Mouse (Mus musculus) lung, postnatal 0 days (tissue): ENCODE data around the gene Frem2. TPM values are rescaled to one million over a fixed set of nuclear protein-coding genes. Genes with fewer than 3 reads are reported as not detected.

ENCODE experiments used
- ATAC-seq: fragments of 200-750 bp; cut with Nextera tagmentation; 2 replicates; pipeline ENCODE4 v1.8.0; 2017; ENCODE audit warnings: moderate library complexity
- DNase-seq: peaks from one replicate; pipeline ENCODE4 v3.0.0-alpha.2; 2016; ENCODE audit warnings: low spot score
- H3K27ac ChIP-seq: fragments of 300-500 bp; sonication (generic); 2 replicates; pipeline ENCODE4 v1.5.1; 2014; ENCODE audit warnings: antibody characterized with exemption, mild to moderate bottlenecking, low read length, mixed read lengths
- H3K27me3 ChIP-seq: fragments of 300-500 bp; sonication (generic); replicated peaks from 2 replicates; pipeline ENCODE4 v1.6.1; 2014; ENCODE audit warnings: low read length, mixed read lengths; ENCODE audit not compliant: insufficient read depth
- H3K36me3 ChIP-seq: fragments of 300-500 bp; sonication (generic); 2 replicates; pipeline ENCODE4 v1.6.1; 2014; ENCODE audit warnings: low read length, mixed read lengths; ENCODE audit not compliant: insufficient read depth
- H3K4me1 ChIP-seq: fragments of 300-500 bp; sonication (generic); 2 replicates; pipeline ENCODE4 v1.6.1; 2014; ENCODE audit warnings: antibody characterized with exemption, low read depth, low read length, mixed read lengths; ENCODE audit not compliant: insufficient read depth
- H3K4me2 ChIP-seq: fragments of 300-500 bp; sonication (generic); replicated peaks from 2 replicates; pipeline ENCODE4 v1.6.1; 2014; ENCODE audit warnings: low read depth, mild to moderate bottlenecking, low read length, moderate library complexity, mixed read lengths
- H3K4me3 ChIP-seq: fragments of 300-500 bp; sonication (generic); 2 replicates; pipeline ENCODE4 v1.5.1; 2014; ENCODE audit warnings: low read depth, low read length
- H3K9ac ChIP-seq: fragments of 300-500 bp; sonication (generic); replicated peaks from 2 replicates; pipeline ENCODE4 v1.6.1; 2014; ENCODE audit warnings: low read depth, mild to moderate bottlenecking
- H3K9me3 ChIP-seq: fragments of 300-500 bp; sonication (generic); 2 replicates; pipeline ENCODE4 v1.6.1; 2016; ENCODE audit warnings: low read length, mixed read lengths
- CTCF ChIP-seq: IDR thresholded peaks from 2 replicates; pipeline ENCODE4 v1.5.1; 2016; ENCODE audit warnings: antibody characterized with exemption, mild to moderate bottlenecking
- EP300 ChIP-seq: IDR thresholded peaks from 2 replicates; pipeline ENCODE4 v1.6.1; 2016; ENCODE audit warnings: antibody characterized with exemption, mild to moderate bottlenecking, control low read depth
- WGBS: fragments of 180-500 bp; shearing (Covaris S2); extraction: QIAGEN DNeasy Blood & Tissue Kit; methylation state at CpG from one replicate; pipeline ENCODE4 v1.1.7; 2014; 5-methylcytosine and 5-hydroxymethylcytosine counted together
- polyA plus RNA-seq: library from polyadenylated mRNA; unstranded; fragments of >200 nt; fragmentation: Nextera tagmentation; extraction: Ambion mirVana; gene quantifications from 2 replicates; pipeline ENCODE4 v1.2.1, GENCODE M21; 2015

Gene Frem2
- polyA plus RNA-seq, 1 experiment from 2014 or later: 1.6 TPM

DNA sequence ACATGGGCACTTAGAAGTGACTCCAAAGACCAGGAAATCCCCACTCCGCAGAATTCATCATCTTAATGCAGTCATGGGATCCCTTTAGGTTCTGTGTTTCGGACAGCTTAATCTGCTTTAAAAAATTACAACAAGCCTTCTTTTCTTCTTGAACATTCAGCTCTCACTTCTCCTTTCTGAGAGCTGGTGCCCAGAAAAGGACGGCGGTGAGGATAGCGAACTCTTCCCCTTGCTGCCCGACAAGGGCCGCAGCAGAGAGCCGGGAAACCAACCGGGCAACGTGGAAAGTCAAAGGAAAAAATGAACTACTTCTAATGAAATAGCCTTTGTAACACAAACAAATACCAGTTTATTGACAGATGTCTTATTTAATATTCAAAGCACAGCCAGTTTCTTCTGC is 134.4 kb downstream of the Frem2 start:
- no peaks in the 10 kb centered on the region for H3K4me1 ChIP-seq
- no peak overlapping the region for H3K4me3 ChIP-seq
- H3K9ac ChIP-seq: no peak overlapping the region
- no peak for ATAC-seq
- TF ChIP-seq EP300 (no peak), CTCF (no peak)
- no peak overlapping the region for H3K4me2 ChIP-seq
- WGBS: 88% methylated on average over 10 of the region's 10 CpGs
- no peak for DNase-seq
- no peak overlapping the region for H3K27ac ChIP-seq
- H3K9me3 ChIP-seq: no peaks in the 10 kb centered on the region
- H3K36me3 ChIP-seq: no peaks in the 10 kb centered on the region
- H3K27me3 ChIP-seq: no peaks in the 10 kb centered on the region

DNA sequence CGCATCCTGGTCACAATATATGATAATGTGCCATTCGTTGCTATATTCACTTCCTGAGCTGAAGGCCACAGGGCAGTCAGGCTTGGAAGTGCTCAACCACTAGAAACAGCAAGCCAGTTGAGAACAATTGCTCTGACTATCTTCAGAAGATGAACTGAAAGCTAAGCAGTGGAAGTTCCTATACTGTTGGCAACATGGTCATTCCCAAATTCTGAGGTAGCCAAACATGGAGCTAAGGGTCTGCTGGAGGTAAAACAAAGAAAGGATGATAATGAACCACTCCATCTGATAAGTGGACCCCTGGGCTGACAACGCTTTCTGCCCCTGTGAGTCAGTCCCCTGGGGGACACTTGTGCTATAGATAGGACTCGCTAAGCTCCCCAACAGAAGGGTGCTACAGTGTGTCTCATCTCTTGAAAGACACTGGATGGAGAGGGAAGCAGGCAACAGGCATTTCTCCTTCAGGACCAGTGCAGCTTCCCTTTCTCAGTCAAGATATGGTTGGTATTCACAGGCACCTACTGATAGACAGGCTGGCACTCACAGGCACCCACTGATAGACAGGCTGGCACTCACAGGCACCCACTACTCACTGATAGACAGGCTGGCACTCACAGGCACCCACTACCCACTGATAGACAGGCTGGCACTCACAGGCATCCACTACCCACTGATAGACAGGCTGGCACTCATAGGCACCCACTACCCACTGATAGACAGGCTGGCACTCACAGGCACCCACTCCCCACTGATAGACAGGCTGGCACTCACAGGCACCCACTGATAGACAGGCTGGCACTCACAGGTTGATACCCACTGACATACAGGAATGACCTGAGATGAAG is 142.7 kb downstream of the Frem2 start:
- TF ChIP-seq EP300 (no peak), CTCF (no peak)
- Histone ChIP-seq H3K27me3 (no peaks in the 10 kb centered on the region), H3K4me3 (no peak overlapping the region), H3K9me3 (no peaks in the 10 kb centered on the region), H3K9ac (no peak overlapping the region), H3K4me2 (no peak overlapping the region), H3K4me1 (no peaks in the 10 kb centered on the region), H3K36me3 (no peaks in the 10 kb centered on the region), H3K27ac (no peak overlapping the region)
- no peak for ATAC-seq
- no peak for DNase-seq
- 64% methylated on average over 4 of the region's 4 CpGs for WGBS

DNA sequence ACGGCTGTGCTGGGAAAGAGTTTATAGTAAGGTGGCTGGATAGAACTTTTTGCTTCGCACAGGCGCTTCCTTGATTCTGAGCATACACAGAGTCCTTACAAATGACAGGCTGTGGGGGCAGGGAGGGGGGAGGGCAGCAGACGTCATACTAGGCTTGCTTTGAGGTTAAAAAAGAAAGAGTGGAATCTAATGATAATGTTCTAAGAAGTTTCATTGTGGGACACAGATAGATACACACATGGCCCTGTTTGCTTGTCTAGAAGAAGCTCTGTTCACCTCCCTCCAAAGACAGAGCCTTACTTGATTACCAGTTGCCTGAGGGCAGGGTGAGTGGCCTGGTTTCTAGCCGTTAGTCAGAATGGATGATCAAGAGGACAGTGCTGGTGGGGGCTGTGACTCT is 144.1 kb downstream of the Frem2 start:
- Histone ChIP-seq H3K27me3 (no peaks in the 10 kb centered on the region), H3K4me3 (no peak overlapping the region), H3K27ac (no peak overlapping the region), H3K9me3 (no peaks in the 10 kb centered on the region), H3K9ac (no peak overlapping the region), H3K36me3 (no peaks in the 10 kb centered on the region), H3K4me2 (no peak overlapping the region), H3K4me1 (no peaks in the 10 kb centered on the region)
- no peak for DNase-seq
- TF ChIP-seq CTCF: no peak
- TF ChIP-seq EP300: no peak
- no peak for ATAC-seq
- 55% methylated on average over 5 of the region's 5 CpGs for WGBS

DNA sequence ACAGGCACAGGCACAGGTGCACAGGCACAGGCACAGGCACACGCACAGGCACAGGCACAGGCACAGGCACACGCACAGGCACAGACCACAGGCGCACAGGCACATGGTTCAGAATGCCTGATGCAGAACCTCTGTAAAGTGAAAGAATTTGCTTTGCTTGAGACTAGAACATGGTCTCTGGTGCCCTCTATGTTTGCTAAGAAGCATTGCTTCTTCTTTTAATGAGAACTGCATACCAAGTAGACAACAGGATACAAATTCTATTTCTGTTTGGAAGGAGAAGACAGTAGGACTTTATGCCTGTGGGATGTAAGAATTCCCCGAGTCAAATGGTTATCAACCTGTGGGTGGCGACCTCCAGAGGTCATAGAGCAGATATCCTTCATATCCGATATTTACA is 154.7 kb downstream of the Frem2 start:
- 56% methylated on average over 6 of the region's 6 CpGs for WGBS

DNA sequence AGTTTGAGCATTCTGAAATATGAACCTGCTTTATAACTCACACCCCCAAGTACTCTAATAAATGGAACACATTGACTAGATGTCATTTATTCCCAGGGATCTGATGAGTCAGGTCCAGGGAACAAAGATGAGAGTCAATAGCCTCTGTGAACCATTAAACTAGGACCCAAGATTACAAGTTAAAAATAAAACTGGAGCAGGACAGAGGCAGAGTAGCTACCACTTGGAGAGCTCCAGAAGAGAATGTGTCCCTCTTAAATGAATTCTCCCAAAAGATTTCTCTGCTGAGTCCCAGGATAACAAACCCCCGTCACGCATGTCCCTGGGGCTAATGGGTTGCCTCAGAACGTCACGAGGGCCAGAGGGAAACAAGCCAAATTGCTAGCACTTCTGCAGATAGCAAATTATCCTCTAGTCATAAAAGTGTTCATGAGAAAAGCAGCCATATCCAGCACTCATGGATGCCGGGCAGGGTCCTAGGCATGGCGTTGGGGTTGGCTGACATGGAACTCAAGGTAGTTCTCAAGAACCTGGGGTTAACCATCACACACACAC is 158.7 kb downstream of the Frem2 start:
- no peaks in the 10 kb centered on the region for H3K27me3 ChIP-seq
- ATAC-seq (no peak), DNase-seq (no peak)
- no peaks in the 10 kb centered on the region for H3K36me3 ChIP-seq
- no peaks in the 10 kb centered on the region for H3K4me1 ChIP-seq
- H3K4me3 ChIP-seq: no peak overlapping the region
- H3K9me3 ChIP-seq: no peaks in the 10 kb centered on the region
- 69% methylated on average over 6 of the region's 6 CpGs for WGBS
- no peak overlapping the region for H3K9ac ChIP-seq
- TF ChIP-seq CTCF (no peak), EP300 (no peak)
- no peak overlapping the region for H3K27ac ChIP-seq
- H3K4me2 ChIP-seq: no peak overlapping the region

More for the DNA sequence above, 154.7 kb downstream of the Frem2 start:
- H3K4me3 ChIP-seq: no peak overlapping the region
- H3K27ac ChIP-seq: no peak overlapping the region
- H3K36me3 ChIP-seq: no peaks in the 10 kb centered on the region
- H3K9ac ChIP-seq: no peak overlapping the region
- no peaks in the 10 kb centered on the region for H3K27me3 ChIP-seq
- H3K9me3 ChIP-seq: no peaks in the 10 kb centered on the region
- H3K4me2 ChIP-seq: no peak overlapping the region
- ATAC-seq (no peak), DNase-seq (peak; percentile 64)
- no peaks in the 10 kb centered on the region for H3K4me1 ChIP-seq
- TF ChIP-seq EP300 (no peak), CTCF (peak; percentile 74)

DNA sequence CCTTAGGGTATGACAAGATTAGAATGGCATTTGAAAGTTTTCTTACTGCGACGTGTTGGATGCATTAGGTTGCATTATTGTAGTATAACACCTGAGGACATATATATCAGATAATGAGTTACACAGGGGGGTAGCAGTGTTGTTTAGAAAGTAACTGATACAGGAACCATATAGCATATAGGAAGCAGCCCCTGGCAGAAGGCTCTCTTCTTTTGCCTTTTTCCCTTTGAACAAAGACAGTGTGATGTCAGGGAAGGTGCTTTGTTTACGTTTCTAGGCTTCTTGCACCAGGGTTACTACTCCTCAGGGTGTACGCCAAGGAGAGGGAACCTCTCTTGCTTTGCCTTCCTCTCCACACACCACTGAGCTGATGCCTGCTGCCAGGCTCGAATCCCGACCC is 168.8 kb downstream of the Frem2 start, which contains the start of gene Stoml3:
TSS of gene Stoml3 (plus strand) at position 301 of the 400 bp plus-strand sequence.
- H3K4me3 ChIP-seq: no peak within 1 kb of the TSS
- peak within 1 kb of the TSS; percentile 26; the same call in 1 of the 2 replicates for H3K27ac ChIP-seq
- DNase-seq (no peak), ATAC-seq (no peak)
- no peak within 1 kb of the TSS for H3K4me2 ChIP-seq
- H3K9ac ChIP-seq: no peak within 1 kb of the TSS
- TF ChIP-seq EP300: no peak
- TF ChIP-seq CTCF: no peak
- H3K36me3 ChIP-seq: no peaks in the 10 kb centered on the region
- peaks cover 4% of the 10 kb centered on the region; the same call in 1 of the 2 replicates for H3K4me1 ChIP-seq
- H3K27me3 ChIP-seq: no peaks in the 10 kb centered on the region
- WGBS: 67% methylated on average over 6 of the region's 6 CpGs
- H3K9me3 ChIP-seq: no peaks in the 10 kb centered on the region
